Mouse (Mus musculus) heart, postnatal 0 days (tissue): ENCODE measurements around the gene Dhrs2.

Source experiments
- CTCF ChIP-seq: IDR thresholded peaks from 2 replicates; pipeline ENCODE4 v1.5.1; 2016; ENCODE audit warnings: antibody characterized with exemption, control low read depth, low read depth
- EP300 ChIP-seq: IDR thresholded peaks from 2 replicates; pipeline ENCODE4 v1.6.1; 2016; ENCODE audit warnings: antibody characterized with exemption, low read depth

- TF ChIP-seq CTCF (no peak), EP300 (no peak)
Observed at GRCm38 (mm10) chr14:55247181-55247580, 25.4 kb downstream of the Dhrs2 start.
